Mouse (Mus musculus) spleen, adult 18-20 months (tissue): ENCODE results near the gene C2cd3.
"Not testable (repeated sequence)": the region's sequence is repeated elsewhere in the genome, so short reads cannot be mapped to it uniquely, and the experiment has no call there.

ENCODE experiments used
- DNase-seq, 2 experiments: peaks; one replicate each; pipeline ENCODE4 v3.0.0; 2022; ENCODE audit warnings: mixed read lengths in 2 of 2

C2cd3 gene

GRCm38 (mm10) chr7:100472777-100473176 is 100.7 kb downstream of the C2cd3 start, which contains the start of gene Ucp3:
Ucp3 (plus strand) TSS chr7:100472990.
- DNase-seq, result no peak

- DNase-seq, result no peak
These were observed 101.9 kb downstream of the C2cd3 start for GRCm38 (mm10) chr7:100473846-100474454.

- DNase-seq, result no peak
These were observed 102.6 kb downstream of the C2cd3 start for GRCm38 (mm10) chr7:100474680-100475079.

GRCm38 (mm10) chr7:100479100-100479822 is 107.2 kb downstream of the C2cd3 start:
- no peak for DNase-seq

- no peak for DNase-seq
These were observed 107.8 kb downstream of the C2cd3 start for GRCm38 (mm10) chr7:100479823-100480164.

- DNase-seq, result no peak
These were observed 108.1 kb downstream of the C2cd3 start for GRCm38 (mm10) chr7:100480175-100480574.

- DNase-seq, result not testable (repeated sequence)
These were observed 110.0 kb downstream of the C2cd3 start for GRCm38 (mm10) chr7:100482046-100482445.

GRCm38 (mm10) chr7:100484493-100484892 is 112.5 kb downstream of the C2cd3 start:
- DNase-seq, result no peak

- DNase-seq, result no peak
These were observed 115.3 kb downstream of the C2cd3 start for GRCm38 (mm10) chr7:100487301-100487700.

- DNase-seq, result no peak
These were observed 116.5 kb downstream of the C2cd3 start for GRCm38 (mm10) chr7:100488474-100489048.

- DNase-seq, result peak; percentile 22 to 41
These were observed 120.5 kb downstream of the C2cd3 start for GRCm38 (mm10) chr7:100492391-100493116.

GRCm38 (mm10) chr7:100493117-100493483 is 121.1 kb downstream of the C2cd3 start, which contains the start of gene Ucp2:
Ucp2 (plus strand) TSS chr7:100493337.
- peak; percentile 96 to 99 for DNase-seq

GRCm38 (mm10) chr7:100493484-100494414 is 121.7 kb downstream of the C2cd3 start:
- DNase-seq, result peak; percentile 30 to 46

GRCm38 (mm10) chr7:100494415-100494831 is 122.4 kb downstream of the C2cd3 start:
- peak; percentile 26 to 37 for DNase-seq

GRCm38 (mm10) chr7:100495042-100495441 is 123.0 kb downstream of the C2cd3 start:
- DNase-seq, result no peak

- peak; percentile 71 to 84 for DNase-seq
These were observed 123.7 kb downstream of the C2cd3 start for GRCm38 (mm10) chr7:100495581-100496251.

GRCm38 (mm10) chr7:100496371-100496770 is 124.3 kb downstream of the C2cd3 start:
- no peak for DNase-seq

- DNase-seq, result peak; percentile 9 to 10
These were observed 124.8 kb downstream of the C2cd3 start for GRCm38 (mm10) chr7:100496791-100497190.

- no peak for DNase-seq
These were observed 125.4 kb downstream of the C2cd3 start for GRCm38 (mm10) chr7:100497402-100497801.

- DNase-seq, result peak in 1 of 2 experiments; percentile 12
These were observed 125.9 kb downstream of the C2cd3 start for GRCm38 (mm10) chr7:100497982-100498381.

GRCm38 (mm10) chr7:100499465-100499864 is 127.4 kb downstream of the C2cd3 start:
- no peak for DNase-seq
